Mouse (Mus musculus) lung, adult 2 months (tissue): ENCODE data around the gene Chst15.

Source experiments
- CTCF ChIP-seq: fragments of 200-500 bp; IDR thresholded peaks from 2 replicates; pipeline ENCODE4 v1.5.1; 2011; ENCODE audit warnings: mild to moderate bottlenecking, low read length, control low read depth; ENCODE audit not compliant: insufficient read depth
- POLR2A ChIP-seq: fragments of 200-500 bp; IDR thresholded peaks from 2 replicates; pipeline ENCODE4 v1.6.1; 2011; ENCODE audit warnings: low read depth, mild to moderate bottlenecking, control low read depth, low read length, borderline replicate concordance; ENCODE audit errors: extremely low read depth

DNA sequence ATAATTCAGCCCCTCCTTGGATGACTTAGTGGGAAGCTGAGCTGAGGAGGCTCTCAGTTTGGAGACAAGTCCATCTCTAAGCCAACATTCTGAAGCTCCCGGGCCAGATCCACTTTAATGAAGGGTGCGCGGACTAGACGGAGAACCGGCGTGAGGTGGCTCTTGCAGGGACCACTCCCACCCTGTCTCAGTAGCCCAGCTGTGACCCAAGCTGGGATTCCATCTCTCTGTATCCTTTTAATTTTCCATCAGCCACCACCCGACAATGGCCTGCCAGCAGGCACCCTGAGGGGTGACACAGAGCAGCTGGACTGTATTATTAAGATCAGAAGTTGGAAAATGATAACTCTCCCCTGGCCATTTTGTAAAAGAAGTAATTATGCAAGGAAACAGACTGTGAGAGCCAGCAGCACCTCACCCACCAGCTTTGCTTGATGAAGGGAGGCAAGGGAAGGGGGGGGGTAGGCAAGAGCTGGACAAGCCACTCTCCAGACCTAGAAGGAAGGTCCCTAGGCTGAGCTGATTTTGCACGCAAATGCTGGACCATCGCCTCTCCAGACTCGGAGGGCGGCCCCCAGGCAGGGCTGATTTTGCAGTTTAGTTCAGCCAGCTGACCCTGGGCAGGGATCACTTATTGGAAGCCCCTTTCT is 20.4 kb upstream of the Chst15 start:
- TF ChIP-seq POLR2A (no peak), CTCF (no peak)
